Mouse (Mus musculus) heart, embryonic 13.5 days (tissue): Measurements from ENCODE around the gene Arhgef7. TPM values are rescaled to one million over a fixed set of nuclear protein-coding genes. Genes with fewer than 3 reads are reported as not detected.
A peak's percentile ranks its signal among the peaks of the same experiment; 100 is the strongest.

ENCODE experiments used
- ATAC-seq: fragments of 200-750 bp; cut with Nextera tagmentation; 2 replicates; pipeline ENCODE4 v1.8.0; 2017; ENCODE audit warnings: moderate TSS enrichment; ENCODE audit not compliant: insufficient number of reproducible peaks, low FRiP score, low TSS enrichment; ENCODE audit errors: extremely low read depth
- H3K27ac ChIP-seq: fragments of 300-500 bp; sonication (generic); replicated peaks from 2 replicates; pipeline ENCODE4 v1.5.1; 2015; ENCODE audit warnings: moderate library complexity, mild to moderate bottlenecking, inconsistent platforms
- H3K27me3 ChIP-seq: fragments of 300-500 bp; sonication (generic); replicated peaks from 2 replicates; pipeline ENCODE4 v1.6.1; 2015; ENCODE audit warnings: mild to moderate bottlenecking, inconsistent platforms
- H3K36me3 ChIP-seq: fragments of 300-500 bp; sonication (generic); 2 replicates; pipeline ENCODE4 v1.6.1; 2015; ENCODE audit warnings: mild to moderate bottlenecking, inconsistent platforms
- H3K4me1 ChIP-seq: fragments of 300-500 bp; sonication (generic); 2 replicates; pipeline ENCODE4 v1.6.1; 2015; ENCODE audit warnings: inconsistent platforms
- H3K4me2 ChIP-seq: fragments of 300-500 bp; sonication (generic); 2 replicates; pipeline ENCODE4 v1.6.1; 2015; ENCODE audit warnings: inconsistent platforms, mild to moderate bottlenecking, moderate library complexity
- H3K4me3 ChIP-seq: fragments of 300-500 bp; sonication (generic); 2 replicates; pipeline ENCODE4 v1.5.1; 2015; ENCODE audit warnings: moderate library complexity, mild to moderate bottlenecking, inconsistent platforms
- H3K9ac ChIP-seq: fragments of 300-500 bp; sonication (generic); 2 replicates; pipeline ENCODE4 v1.6.1; 2015; ENCODE audit warnings: inconsistent platforms, mild to moderate bottlenecking, moderate library complexity
- H3K9me3 ChIP-seq: fragments of 300-500 bp; sonication (generic); 2 replicates; pipeline ENCODE4 v1.6.1; 2016; ENCODE audit warnings: inconsistent platforms
- WGBS: fragments of 180-500 bp; shearing (Covaris S2); methylation state at CpG from one replicate; pipeline ENCODE4 v1.1.7; 2015; ENCODE audit warnings: mixed read lengths; 5-methylcytosine and 5-hydroxymethylcytosine counted together
- polyA plus RNA-seq: library from polyadenylated mRNA; unstranded; fragments of >200 nt; fragmentation: Nextera tagmentation; extraction: Ambion mirVana; gene quantifications from 2 replicates; pipeline ENCODE4 v1.2.1, GENCODE M21; 2015

Arhgef7 gene
- polyA plus RNA-seq, 1 experiment from 2014 or later = 44.8 TPM

- Histone ChIP-seq H3K9me3 (no peaks in the 10 kb centered on the region), H3K36me3 (peaks cover 98% of the 10 kb centered on the region), H3K27me3 (no peaks in the 10 kb centered on the region), H3K4me2 (peak overlapping the region; percentile 20), H3K27ac (peak overlapping the region; percentile 93), H3K4me1 (peaks cover 45% of the 10 kb centered on the region), H3K4me3 (no peak overlapping the region), H3K9ac (peak overlapping the region; percentile 62; the same call in 1 of the 2 replicates)
- peak; percentile 41; the same call in 1 of the 2 replicates for ATAC-seq
- WGBS = 47% methylated on average over 5 of the region's 5 CpGs
These were observed 93.0 kb downstream of the Arhgef7 start for GRCm38 (mm10) chr8:11820568-11820967.

- 40% methylated on average over 14 of the region's 14 CpGs for WGBS
- peaks cover 98% of the 10 kb centered on the region for H3K36me3 ChIP-seq
- H3K4me1 ChIP-seq = peaks cover 45% of the 10 kb centered on the region
- no peaks in the 10 kb centered on the region for H3K27me3 ChIP-seq
- H3K27ac ChIP-seq = peak overlapping the region; percentile 93
- H3K9me3 ChIP-seq = no peaks in the 10 kb centered on the region
- peak; percentile 45; the same call in 1 of the 2 replicates for ATAC-seq
- H3K9ac ChIP-seq = peak overlapping the region; percentile 58
- H3K4me2 ChIP-seq = peak overlapping the region; percentile 29
- H3K4me3 ChIP-seq = no peak overlapping the region
These were observed 94.1 kb downstream of the Arhgef7 start for GRCm38 (mm10) chr8:11821451-11822206.

GRCm38 (mm10) chr8:11822550-11823060 lies 95.1 kb downstream of the Arhgef7 start:
- H3K4me2 ChIP-seq = peak overlapping the region; percentile 29
- WGBS = 50% methylated on average over 9 of the region's 9 CpGs
- no peak overlapping the region for H3K4me3 ChIP-seq
- no peaks in the 10 kb centered on the region for H3K9me3 ChIP-seq
- no peak for ATAC-seq
- no peaks in the 10 kb centered on the region for H3K27me3 ChIP-seq
- peak overlapping the region; percentile 93 for H3K27ac ChIP-seq
- peak overlapping the region; percentile 56 for H3K9ac ChIP-seq
- H3K4me1 ChIP-seq = peaks cover 45% of the 10 kb centered on the region
- peaks cover 98% of the 10 kb centered on the region for H3K36me3 ChIP-seq

GRCm38 (mm10) chr8:11825756-11826155 lies 98.2 kb downstream of the Arhgef7 start:
- peaks cover 39% of the 10 kb centered on the region for H3K4me1 ChIP-seq
- 70% methylated on average over 3 of the region's 3 CpGs for WGBS
- H3K9ac ChIP-seq = no peak overlapping the region
- no peaks in the 10 kb centered on the region for H3K9me3 ChIP-seq
- H3K4me3 ChIP-seq = no peak overlapping the region
- ATAC-seq = no peak
- H3K4me2 ChIP-seq = no peak overlapping the region
- no peaks in the 10 kb centered on the region for H3K27me3 ChIP-seq
- no peak overlapping the region for H3K27ac ChIP-seq
- peaks cover 96% of the 10 kb centered on the region for H3K36me3 ChIP-seq

GRCm38 (mm10) chr8:11827312-11827711 lies 99.8 kb downstream of the Arhgef7 start:
- 77% methylated on average over 3 of the region's 3 CpGs for WGBS
- ATAC-seq = no peak
- Histone ChIP-seq H3K36me3 (peaks cover 98% of the 10 kb centered on the region), H3K4me3 (no peak overlapping the region), H3K9me3 (no peaks in the 10 kb centered on the region), H3K4me2 (no peak overlapping the region), H3K4me1 (peaks cover 35% of the 10 kb centered on the region), H3K9ac (no peak overlapping the region), H3K27me3 (no peaks in the 10 kb centered on the region), H3K27ac (no peak overlapping the region)

GRCm38 (mm10) chr8:11830214-11831046 lies 102.9 kb downstream of the Arhgef7 start:
- Histone ChIP-seq H3K4me3 (no peak overlapping the region), H3K36me3 (peaks cover 98% of the 10 kb centered on the region), H3K27ac (0 out of 2 replicates have a peak overlapping the region, but pooled peaks have one; percentile 28), H3K4me1 (peaks cover 19% of the 10 kb centered on the region), H3K9me3 (no peaks in the 10 kb centered on the region), H3K9ac (no peak overlapping the region), H3K4me2 (no peak overlapping the region), H3K27me3 (no peaks in the 10 kb centered on the region)
- no peak for ATAC-seq
- 79% methylated on average over 16 of the region's 16 CpGs for WGBS

- no peak for ATAC-seq
- Histone ChIP-seq H3K4me3 (no peak overlapping the region), H3K27ac (0 out of 2 replicates have a peak overlapping the region, but pooled peaks have one; percentile 28), H3K4me1 (peaks cover 20% of the 10 kb centered on the region), H3K9ac (no peak overlapping the region), H3K9me3 (no peaks in the 10 kb centered on the region), H3K27me3 (no peaks in the 10 kb centered on the region), H3K4me2 (no peak overlapping the region), H3K36me3 (peaks cover 94% of the 10 kb centered on the region)
- WGBS = 68% methylated on average over 10 of the region's 10 CpGs
These were observed 103.7 kb downstream of the Arhgef7 start for GRCm38 (mm10) chr8:11831174-11831573.

- Histone ChIP-seq H3K4me3 (no peak overlapping the region), H3K27me3 (no peaks in the 10 kb centered on the region), H3K27ac (no peak overlapping the region), H3K9ac (no peak overlapping the region), H3K36me3 (peaks cover 87% of the 10 kb centered on the region), H3K9me3 (no peaks in the 10 kb centered on the region), H3K4me1 (peaks cover 25% of the 10 kb centered on the region), H3K4me2 (no peak overlapping the region)
- ATAC-seq = no peak
- WGBS = 77% methylated on average over 5 of the region's 5 CpGs
These were observed 104.4 kb downstream of the Arhgef7 start for GRCm38 (mm10) chr8:11831939-11832338.

GRCm38 (mm10) chr8:11833157-11833556 lies 105.6 kb downstream of the Arhgef7 start:
- H3K36me3 ChIP-seq = peaks cover 75% of the 10 kb centered on the region
- 83% methylated on average over 4 of the region's 4 CpGs for WGBS
- peaks cover 25% of the 10 kb centered on the region for H3K4me1 ChIP-seq
- no peak overlapping the region for H3K27ac ChIP-seq
- no peak overlapping the region for H3K9ac ChIP-seq
- no peak for ATAC-seq
- H3K4me2 ChIP-seq = no peak overlapping the region
- no peaks in the 10 kb centered on the region for H3K9me3 ChIP-seq
- no peaks in the 10 kb centered on the region for H3K27me3 ChIP-seq
- no peak overlapping the region for H3K4me3 ChIP-seq

- no peak overlapping the region for H3K9ac ChIP-seq
- no peaks in the 10 kb centered on the region for H3K27me3 ChIP-seq
- no peaks in the 10 kb centered on the region for H3K9me3 ChIP-seq
- no peak overlapping the region for H3K4me2 ChIP-seq
- 81% methylated on average over 5 of the region's 5 CpGs for WGBS
- H3K4me1 ChIP-seq = peaks cover 25% of the 10 kb centered on the region
- no peak overlapping the region for H3K27ac ChIP-seq
- no peak overlapping the region for H3K4me3 ChIP-seq
- peaks cover 64% of the 10 kb centered on the region for H3K36me3 ChIP-seq
- no peak for ATAC-seq
These were observed 106.7 kb downstream of the Arhgef7 start for GRCm38 (mm10) chr8:11834200-11834599.

GRCm38 (mm10) chr8:11834691-11835090 lies 107.2 kb downstream of the Arhgef7 start:
- no peaks in the 10 kb centered on the region for H3K9me3 ChIP-seq
- 87% methylated on average over 16 of the region's 16 CpGs for WGBS
- ATAC-seq = no peak
- no peak overlapping the region for H3K4me3 ChIP-seq
- peaks cover 59% of the 10 kb centered on the region for H3K36me3 ChIP-seq
- H3K4me1 ChIP-seq = peaks cover 30% of the 10 kb centered on the region
- no peak overlapping the region for H3K4me2 ChIP-seq
- no peaks in the 10 kb centered on the region for H3K27me3 ChIP-seq
- no peak overlapping the region for H3K9ac ChIP-seq
- no peak overlapping the region for H3K27ac ChIP-seq
